Mouse (Mus musculus): Measurements from ENCODE around the gene Plcg2.

DNA sequence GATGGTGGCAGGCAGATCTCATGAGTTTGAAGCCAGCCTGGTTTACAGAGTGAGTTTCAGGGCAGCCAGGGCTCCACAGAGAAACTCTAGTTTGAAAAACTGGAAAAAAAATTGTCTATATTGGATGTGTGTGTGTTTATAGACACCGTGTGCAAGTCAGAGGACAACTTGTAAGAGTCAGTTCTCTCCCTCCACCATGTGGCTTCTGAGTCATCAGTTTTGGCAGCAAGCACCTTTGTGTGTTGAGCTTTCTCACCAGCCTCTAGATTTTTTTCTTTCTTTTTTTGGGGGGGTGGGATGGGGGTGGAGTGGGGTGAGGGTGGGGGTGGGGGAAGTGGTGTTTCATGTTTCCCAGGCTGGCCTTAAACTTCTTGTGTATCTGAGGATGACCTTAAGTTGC, 12.8 kb upstream of the Plcg2 start:
- TF ChIP-seq CTCF (IDR thresholded peaks at IDR 0.05; ENCODE audit: insufficient read depth, low read length) (no peak), POLR2A (IDR thresholded peaks at IDR 0.05; ENCODE audit: borderline replicate concordance, extremely low read depth, low read depth, low read length) (no peak)

Measured in lung, adult 2 months (tissue).